Mouse (Mus musculus) myocyte (in vitro differentiated cells): ENCODE measurements around the gene Gm20388. TPM values are rescaled to one million over a fixed set of nuclear protein-coding genes. Genes with fewer than 3 reads are reported as not detected.
A peak's percentile ranks its signal among the peaks of the same experiment; 100 is the strongest.

Experiments
- H3K27me3 ChIP-seq: one replicate; pipeline ENCODE4 v1.6.1; 2011; ENCODE audit not compliant: control insufficient read depth, insufficient read depth, insufficient read length
- H3K36me3 ChIP-seq: one replicate; pipeline ENCODE4 v1.6.1; 2011; ENCODE audit not compliant: control insufficient read depth, insufficient read depth
- H3K4me2 ChIP-seq: one replicate; pipeline ENCODE4 v1.6.1; 2011; ENCODE audit warnings: low read depth, control low read depth
- H3K4me3 ChIP-seq: one replicate; pipeline ENCODE4 v1.5.1; 2011; ENCODE audit warnings: mild to moderate bottlenecking, control low read depth, moderate library complexity
- H3K79me2 ChIP-seq: one replicate; pipeline ENCODE4 v1.6.1; 2011; ENCODE audit not compliant: control insufficient read depth, insufficient read depth
- H3ac ChIP-seq: one replicate; pipeline ENCODE4 v1.6.1; 2011; ENCODE audit not compliant: control insufficient read depth, insufficient read length
- CEBPB ChIP-seq: IDR thresholded peaks from 2 replicates; pipeline ENCODE4 v1.6.1; 2011; ENCODE audit warnings: mild to moderate bottlenecking, moderate library complexity; ENCODE audit not compliant: poor library complexity, insufficient read depth, severe bottlenecking
- E2F4 ChIP-seq: IDR thresholded peaks from one replicate; pipeline ENCODE4 v1.6.1; 2011; ENCODE audit warnings: mild to moderate bottlenecking, control low read depth, moderate library complexity; ENCODE audit not compliant: insufficient read depth
- MAX ChIP-seq: IDR thresholded peaks from one replicate; pipeline ENCODE4 v1.6.1; 2011; ENCODE audit warnings: low read depth, mild to moderate bottlenecking, control low read depth
- MYOD1 ChIP-seq, 3 experiments: IDR thresholded peaks; one replicate each; pipeline ENCODE4 v1.6.1; 2011; ENCODE audit warnings: control low read depth in 2 of 3, low read depth in 2 of 3, mild to moderate bottlenecking in 2 of 3, moderate library complexity in 1 of 3; ENCODE audit not compliant: insufficient read length in 2 of 3, control insufficient read depth in 1 of 3
- MYOG ChIP-seq, 3 experiments: IDR thresholded peaks; one replicate each; pipeline ENCODE4 v1.6.1; 2011; ENCODE audit warnings: control low read depth in 2 of 3, low read depth in 2 of 3, mild to moderate bottlenecking in 2 of 3; ENCODE audit not compliant: insufficient read length in 2 of 3, control insufficient read depth in 1 of 3, insufficient read depth in 1 of 3
- POLR2A ChIP-seq: IDR thresholded peaks from one replicate; pipeline ENCODE4 v1.6.1; 2011; ENCODE audit warnings: low read depth, mild to moderate bottlenecking, control low read depth, moderate library complexity; ENCODE audit not compliant: insufficient read length
- POLR2AphosphoS2 ChIP-seq: IDR thresholded peaks from one replicate; pipeline ENCODE4 v1.6.1; 2011; ENCODE audit warnings: low read depth, control low read depth; ENCODE audit not compliant: insufficient read length
- REST ChIP-seq: IDR thresholded peaks from one replicate; pipeline ENCODE4 v1.6.1; 2011; ENCODE audit warnings: mild to moderate bottlenecking, control low read depth, moderate library complexity; ENCODE audit not compliant: insufficient read depth, insufficient read length
- SRF ChIP-seq: IDR thresholded peaks from one replicate; pipeline ENCODE4 v1.6.1; 2011; ENCODE audit warnings: low read depth; ENCODE audit not compliant: control insufficient read depth, insufficient read length
- TCF12 ChIP-seq: IDR thresholded peaks from one replicate; pipeline ENCODE4 v1.6.1; 2011; ENCODE audit warnings: mild to moderate bottlenecking, control low read depth; ENCODE audit not compliant: poor library complexity, insufficient read depth, severe bottlenecking
- TCF3 ChIP-seq: IDR thresholded peaks from one replicate; pipeline ENCODE4 v1.6.1; 2011; ENCODE audit warnings: low read depth, control low read depth; ENCODE audit not compliant: insufficient read length
- USF1 ChIP-seq: IDR thresholded peaks from one replicate; pipeline ENCODE4 v1.6.1; 2011; ENCODE audit warnings: low read depth, mild to moderate bottlenecking, control low read depth, moderate library complexity
- polyA plus RNA-seq: library from polyadenylated mRNA; unstranded; fragments of >200 nt; fragmentation: generic; extraction: Trizol; gene quantifications from one replicate; pipeline ENCODE4 v1.2.1, GENCODE M21; 2012; ENCODE audit warnings: missing spikeins

Gm20388 gene
- polyA plus RNA-seq, 1 experiment, result 15.3 TPM

- no peak for TF ChIP-seq MAX
- no peak for TF ChIP-seq USF1
- no peak for TF ChIP-seq MYOD1 (IDR thresholded peaks at IDR 0.05; ENCODE audit: control insufficient read depth in 1 of 3, insufficient read length in 2 of 3, low read depth in 2 of 3)
- no peak for TF ChIP-seq TCF12
- no peak for TF ChIP-seq SRF
- TF ChIP-seq POLR2AphosphoS2, result no peak
- TF ChIP-seq REST, result no peak
- no peak for TF ChIP-seq CEBPB
- no peak for TF ChIP-seq MYOG (IDR thresholded peaks at IDR 0.05; ENCODE audit: control insufficient read depth in 1 of 3, insufficient read depth in 1 of 3, insufficient read length in 2 of 3, low read depth in 2 of 3)
- TF ChIP-seq POLR2A, result no peak
- TF ChIP-seq TCF3, result no peak
- no peak for TF ChIP-seq E2F4
- H3K27me3 ChIP-seq, result peaks cover 29% of the 10 kb centered on the region
- H3ac ChIP-seq, result no peak overlapping the region
- no peak overlapping the region for H3K4me3 ChIP-seq
- H3K79me2 ChIP-seq, result no peaks in the 10 kb centered on the region
- H3K4me2 ChIP-seq, result no peak overlapping the region
- H3K36me3 ChIP-seq, result no peaks in the 10 kb centered on the region
Measured at GRCm38 (mm10) chr8:120684082-120684481, 773.4 kb downstream of the Gm20388 start.

GRCm38 (mm10) chr8:120685097-120685496 lies 774.5 kb downstream of the Gm20388 start:
- Histone ChIP-seq H3K79me2 (no peaks in the 10 kb centered on the region), H3ac (no peak overlapping the region), H3K4me2 (no peak overlapping the region), H3K4me3 (no peak overlapping the region), H3K36me3 (no peaks in the 10 kb centered on the region), H3K27me3 (peaks cover 36% of the 10 kb centered on the region)
- TF ChIP-seq POLR2A, result no peak
- TF ChIP-seq POLR2AphosphoS2, result no peak
- TF ChIP-seq CEBPB, result no peak
- no peak for TF ChIP-seq TCF3
- no peak for TF ChIP-seq USF1
- TF ChIP-seq MAX, result no peak
- TF ChIP-seq MYOD1 (IDR thresholded peaks at IDR 0.05; ENCODE audit: control insufficient read depth in 1 of 3, insufficient read length in 2 of 3, low read depth in 2 of 3), result no peak
- TF ChIP-seq MYOG (IDR thresholded peaks at IDR 0.05; ENCODE audit: control insufficient read depth in 1 of 3, insufficient read depth in 1 of 3, insufficient read length in 2 of 3, low read depth in 2 of 3), result no peak
- TF ChIP-seq TCF12, result no peak
- TF ChIP-seq E2F4, result no peak
- no peak for TF ChIP-seq REST
- no peak for TF ChIP-seq SRF

- no peaks in the 10 kb centered on the region for H3K79me2 ChIP-seq
- H3K4me3 ChIP-seq, result no peak overlapping the region
- H3ac ChIP-seq, result no peak overlapping the region
- no peak for TF ChIP-seq MYOD1 (IDR thresholded peaks at IDR 0.05; ENCODE audit: control insufficient read depth in 1 of 3, insufficient read length in 2 of 3, low read depth in 2 of 3)
- no peak for TF ChIP-seq E2F4
- no peak for TF ChIP-seq TCF3
- no peak for TF ChIP-seq POLR2AphosphoS2
- no peak for TF ChIP-seq MAX
- no peak for TF ChIP-seq CEBPB
- no peak for TF ChIP-seq SRF
- no peak for TF ChIP-seq MYOG (IDR thresholded peaks at IDR 0.05; ENCODE audit: control insufficient read depth in 1 of 3, insufficient read depth in 1 of 3, insufficient read length in 2 of 3, low read depth in 2 of 3)
- no peak overlapping the region for H3K4me2 ChIP-seq
- peaks cover 40% of the 10 kb centered on the region for H3K27me3 ChIP-seq
- H3K36me3 ChIP-seq, result no peaks in the 10 kb centered on the region
Measured at GRCm38 (mm10) chr8:120685591-120685990, 775.0 kb downstream of the Gm20388 start.

- Histone ChIP-seq H3K4me3 (no peak overlapping the region), H3K27me3 (peaks cover 41% of the 10 kb centered on the region), H3ac (no peak overlapping the region), H3K4me2 (no peak overlapping the region), H3K79me2 (no peaks in the 10 kb centered on the region), H3K36me3 (no peaks in the 10 kb centered on the region)
- TF ChIP-seq TCF3 (no peak), POLR2AphosphoS2 (no peak), MYOG (IDR thresholded peaks at IDR 0.05; ENCODE audit: control insufficient read depth in 1 of 3, insufficient read depth in 1 of 3, insufficient read length in 2 of 3, low read depth in 2 of 3) (peak in 1 of 3 experiments; percentile 38)
Measured at GRCm38 (mm10) chr8:120686051-120686450, 775.4 kb downstream of the Gm20388 start.

GRCm38 (mm10) chr8:120686576-120686975 lies 775.9 kb downstream of the Gm20388 start:
- Histone ChIP-seq H3K79me2 (no peaks in the 10 kb centered on the region), H3ac (no peak overlapping the region), H3K27me3 (peaks cover 41% of the 10 kb centered on the region), H3K4me3 (no peak overlapping the region), H3K36me3 (no peaks in the 10 kb centered on the region), H3K4me2 (no peak overlapping the region)
- TF ChIP-seq MYOD1 (IDR thresholded peaks at IDR 0.05; ENCODE audit: control insufficient read depth in 1 of 3, insufficient read length in 2 of 3, low read depth in 2 of 3) (no peak), CEBPB (no peak), POLR2AphosphoS2 (no peak), MAX (no peak), SRF (no peak), MYOG (IDR thresholded peaks at IDR 0.05; ENCODE audit: control insufficient read depth in 1 of 3, insufficient read depth in 1 of 3, insufficient read length in 2 of 3, low read depth in 2 of 3) (no peak), E2F4 (no peak), POLR2A (no peak), USF1 (no peak), TCF3 (no peak), TCF12 (no peak), REST (no peak)
